Mouse (Mus musculus): ENCODE data around the gene Rgs6.

- TF ChIP-seq CTCF (IDR thresholded peaks at IDR 0.05; ENCODE audit: extremely low read depth, insufficient read depth, insufficient read length, insufficient replicate concordance) (no peak), POLR2A (IDR thresholded peaks at IDR 0.05; ENCODE audit: low read depth, low read length) (no peak)
Measured at GRCm38 (mm10) chr12:83044621-83044990, 456.5 kb downstream of the Rgs6 start.

Measured in spleen, adult 2 months (tissue).